Mouse (Mus musculus): Measurements from ENCODE around the gene Opa3. TPM values are rescaled to one million over a fixed set of nuclear protein-coding genes. Genes with fewer than 3 reads are reported as not detected.

Opa3 gene
- polyA plus RNA-seq, 1 experiment from 2014 or later = 23.3 TPM

DNA sequence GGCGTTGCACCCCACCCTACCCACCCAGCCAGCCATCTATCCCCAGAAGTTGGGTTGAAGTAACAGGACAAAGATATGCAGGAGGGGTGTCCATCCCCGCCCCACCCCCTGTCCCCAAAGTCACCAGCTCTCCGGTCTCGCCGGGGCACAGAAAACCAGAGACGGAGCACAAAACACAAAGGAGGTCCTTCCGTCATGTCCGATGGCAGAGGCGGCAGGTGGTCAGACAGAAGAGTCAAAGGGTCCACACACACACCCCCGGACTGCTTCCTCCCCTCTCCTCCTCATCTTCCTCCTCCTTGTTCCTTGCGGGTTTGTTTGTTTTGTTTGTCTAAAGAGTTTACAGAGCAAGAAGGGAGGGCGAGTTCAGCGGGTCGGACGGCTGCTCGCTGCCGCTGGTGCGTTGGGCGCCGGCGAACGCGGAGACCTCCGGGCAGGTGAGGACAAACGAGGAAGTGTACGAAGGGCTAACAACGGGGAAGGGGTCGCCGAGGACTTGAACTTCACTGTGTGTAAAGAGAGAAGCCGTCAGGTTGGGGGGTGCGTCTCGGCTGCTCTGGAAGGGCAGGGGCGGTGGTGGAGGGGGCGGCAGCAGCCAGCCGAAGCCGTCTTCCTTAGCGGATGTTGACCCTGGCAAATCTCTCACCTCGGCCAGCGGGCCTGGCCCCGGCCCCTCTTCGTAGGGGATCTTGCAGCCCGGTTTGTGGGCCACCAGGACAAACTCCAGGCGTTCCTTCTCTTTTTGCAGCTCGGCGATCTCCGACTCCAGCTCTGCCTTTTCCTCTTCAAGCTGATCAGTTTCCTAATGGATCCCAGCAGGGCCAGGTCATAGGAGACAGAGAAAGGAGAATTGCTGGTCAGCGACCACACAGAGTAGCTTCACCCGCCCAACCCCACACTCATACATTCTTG lies 76.6 kb downstream of the Opa3 start:
- Histone ChIP-seq H3K9me3 (replicated peaks) (no peaks in the 10 kb centered on the region), H3K4me1 (peaks cover 47% of the 10 kb centered on the region), H3K36me3 (no peaks in the 10 kb centered on the region), H3K27ac (no peak overlapping the region), H3K27me3 (replicated peaks) (peaks cover 77% of the 10 kb centered on the region), H3K4me2 (peak overlapping the region; percentile 42), H3K9ac (0 out of 2 replicates have a peak overlapping the region, but pooled peaks have one; percentile 0), H3K4me3 (peak overlapping the region; percentile 38)
- 2% methylated on average over 47 of the region's 48 CpGs for WGBS (ENCODE audit: insufficient replicate concordance)
- no peak for ATAC-seq

DNA sequence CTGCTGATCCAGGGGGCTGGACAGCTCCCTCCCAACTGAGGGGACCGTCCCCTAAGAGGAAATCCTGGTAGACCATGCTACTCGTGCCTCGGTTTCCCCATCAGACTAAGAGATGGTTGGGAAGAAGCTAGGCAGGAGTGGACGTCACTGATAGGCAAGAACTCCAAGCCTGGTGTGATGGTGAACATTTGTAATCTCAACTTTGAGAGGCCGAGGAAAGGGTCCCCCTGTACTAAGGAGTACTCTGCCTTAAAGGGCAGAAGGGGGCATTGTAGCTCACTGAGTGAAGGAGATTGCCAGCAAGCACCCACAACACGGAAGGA lies 77.2 kb downstream of the Opa3 start:
- Histone ChIP-seq H3K9me3 (replicated peaks) (no peaks in the 10 kb centered on the region), H3K36me3 (no peaks in the 10 kb centered on the region), H3K4me1 (peaks cover 51% of the 10 kb centered on the region), H3K27ac (no peak overlapping the region), H3K4me3 (peak overlapping the region; percentile 38; the same call in 1 of the 2 replicates), H3K27me3 (replicated peaks) (peaks cover 77% of the 10 kb centered on the region), H3K4me2 (peak overlapping the region; percentile 42), H3K9ac (0 out of 2 replicates have a peak overlapping the region, but pooled peaks have one; percentile 0)
- 8% methylated on average over 6 of the region's 6 CpGs for WGBS (ENCODE audit: insufficient replicate concordance)
- no peak for ATAC-seq

MicroRNA genes within 50 kb of the gene (microRNA counts, 519-probe panel; counts per million panel counts)
- microRNA mmu-miR-330 = 582 counts per million, percentile 70 among the panel's probes with 10 or more counts

Small RNA genes lying within 50 kb of the gene (microRNA-seq; reads per million reads assigned to microRNA genes)
- 222 reads per million, percentile 57 among the genes with 10 or more reads in this experiment for gene Mir330

Other genes starting within 250 kb of the Opa3 start
- not detected in 2 replicates for gene Nanos2, start 240.9 kb upstream of the Opa3 start, polyA plus RNA-seq (2016; fragmentation: Nextera tagmentation; extraction: Ambion mirVana)
- 1.3 and 1.7 TPM in 2 replicates for gene Mypop, start 237.1 kb upstream of the Opa3 start, polyA plus RNA-seq (2016; fragmentation: Nextera tagmentation; extraction: Ambion mirVana)
- 20.1 and 22.3 TPM in 2 replicates for gene Irf2bp1, start 224.3 kb upstream of the Opa3 start, polyA plus RNA-seq (2016; fragmentation: Nextera tagmentation; extraction: Ambion mirVana)
- gene Foxa3, start 204.8 kb upstream of the Opa3 start, polyA plus RNA-seq (2016; fragmentation: Nextera tagmentation; extraction: Ambion mirVana) = 25.3 and 26.6 TPM in 2 replicates
- 30.3 and 33.3 TPM in 2 replicates for gene Sympk, start 204.0 kb upstream of the Opa3 start, polyA plus RNA-seq (2016; fragmentation: Nextera tagmentation; extraction: Ambion mirVana)
- not detected in 2 replicates for gene Rsph6a, start 173.6 kb upstream of the Opa3 start, polyA plus RNA-seq (2016; fragmentation: Nextera tagmentation; extraction: Ambion mirVana)
- gene Dmwd, start 152.1 kb upstream of the Opa3 start, polyA plus RNA-seq (2016; fragmentation: Nextera tagmentation; extraction: Ambion mirVana) = 7.4 and 7.9 TPM in 2 replicates
- 8.5 and 9.8 TPM in 2 replicates for gene Dmpk, start 144.5 kb upstream of the Opa3 start, polyA plus RNA-seq (2016; fragmentation: Nextera tagmentation; extraction: Ambion mirVana)
- 1.8 TPM in 2 replicates for gene Six5, start 133.7 kb upstream of the Opa3 start, polyA plus RNA-seq (2016; fragmentation: Nextera tagmentation; extraction: Ambion mirVana)
- 0.55 and 0.66 TPM in 2 replicates for gene Gm4969, start 110.0 kb upstream of the Opa3 start, polyA plus RNA-seq (2016; fragmentation: Nextera tagmentation; extraction: Ambion mirVana)
- 8.1 and 10.1 TPM in 2 replicates for gene Fbxo46, start 108.5 kb upstream of the Opa3 start, polyA plus RNA-seq (2016; fragmentation: Nextera tagmentation; extraction: Ambion mirVana)
- gene Qpctl, start 79.0 kb upstream of the Opa3 start, polyA plus RNA-seq (2016; fragmentation: Nextera tagmentation; extraction: Ambion mirVana) = 4.9 and 5.5 TPM in 2 replicates
- 97.8 and 98.3 TPM in 2 replicates for gene Snrpd2, start 78.6 kb upstream of the Opa3 start, polyA plus RNA-seq (2016; fragmentation: Nextera tagmentation; extraction: Ambion mirVana)
- gene Gipr, start 62.2 kb upstream of the Opa3 start, polyA plus RNA-seq (2016; fragmentation: Nextera tagmentation; extraction: Ambion mirVana) = 0.18 and 0.41 TPM in 2 replicates
- gene Eml2, start 51.9 kb upstream of the Opa3 start, polyA plus RNA-seq (2016; fragmentation: Nextera tagmentation; extraction: Ambion mirVana) = 4.1 and 5.1 TPM in 2 replicates
- gene Gpr4, start 15.8 kb upstream of the Opa3 start, polyA plus RNA-seq (2016; fragmentation: Nextera tagmentation; extraction: Ambion mirVana) = 0.51 and 0.62 TPM in 2 replicates
- 61.1 and 61.5 TPM in 2 replicates for gene Vasp, start 43.5 kb downstream of the Opa3 start, polyA plus RNA-seq (2016; fragmentation: Nextera tagmentation; extraction: Ambion mirVana)
- gene Ppm1n, start 51.7 kb downstream of the Opa3 start, polyA plus RNA-seq (2016; fragmentation: Nextera tagmentation; extraction: Ambion mirVana) = not detected in 2 replicates
- gene Rtn2, start 54.3 kb downstream of the Opa3 start, polyA plus RNA-seq (2016; fragmentation: Nextera tagmentation; extraction: Ambion mirVana) = 5.1 and 5.6 TPM in 2 replicates
- 0.04 and 0.05 TPM in 2 replicates for gene Fosb, start 81.7 kb downstream of the Opa3 start, polyA plus RNA-seq (2016; fragmentation: Nextera tagmentation; extraction: Ambion mirVana)
- 25.8 and 31.5 TPM in 2 replicates for gene Ercc1, start 116.4 kb downstream of the Opa3 start, polyA plus RNA-seq (2016; fragmentation: Nextera tagmentation; extraction: Ambion mirVana)
- gene Cd3eap, start 131.1 kb downstream of the Opa3 start, polyA plus RNA-seq (2016; fragmentation: Nextera tagmentation; extraction: Ambion mirVana) = 19.5 and 19.9 TPM in 2 replicates
- 1.7 and 1.9 TPM in 2 replicates for gene Ppp1r13l, start 131.4 kb downstream of the Opa3 start, polyA plus RNA-seq (2016; fragmentation: Nextera tagmentation; extraction: Ambion mirVana)
- 9.9 and 10.9 TPM in 2 replicates for gene Ercc2, start 153.7 kb downstream of the Opa3 start, polyA plus RNA-seq (2016; fragmentation: Nextera tagmentation; extraction: Ambion mirVana)
- gene Klc3, start 175.8 kb downstream of the Opa3 start, polyA plus RNA-seq (2016; fragmentation: Nextera tagmentation; extraction: Ambion mirVana) = 0.58 and 1.2 TPM in 2 replicates
- gene Ckm, start 176.4 kb downstream of the Opa3 start, polyA plus RNA-seq (2016; fragmentation: Nextera tagmentation; extraction: Ambion mirVana) = 0.15 and 0.20 TPM in 2 replicates
- gene Mark4, start 230.5 kb downstream of the Opa3 start, polyA plus RNA-seq (2016; fragmentation: Nextera tagmentation; extraction: Ambion mirVana) = 3.8 and 4.2 TPM in 2 replicates
- gene Exoc3l2, start 235.0 kb downstream of the Opa3 start, polyA plus RNA-seq (2016; fragmentation: Nextera tagmentation; extraction: Ambion mirVana) = 3.6 and 3.9 TPM in 2 replicates